Mouse (Mus musculus): Measurements from ENCODE around the gene Hspa1b. TPM values are rescaled to one million over a fixed set of nuclear protein-coding genes. Genes with fewer than 3 reads are reported as not detected.

Gene Hspa1b
- polyA plus RNA-seq, 1 experiment from 2014 or later: not detected

GRCm38 (mm10) chr17:34924258-34924657, 34.8 kb downstream of the Hspa1b start:
- 65% methylated on average over 5 of the region's 5 CpGs for WGBS
- no peak overlapping the region for H3K4me3 ChIP-seq (replicated peaks; ENCODE audit: low read length)
- no peaks in the 10 kb centered on the region for H3K4me1 ChIP-seq (replicated peaks; ENCODE audit: control insufficient read depth, insufficient read depth, low read length)
- no peaks in the 10 kb centered on the region for H3K9me3 ChIP-seq (ENCODE audit: control insufficient read depth, low read length)
- ATAC-seq: no peak
- no peaks in the 10 kb centered on the region for H3K36me3 ChIP-seq (ENCODE audit: control insufficient read depth, insufficient read depth)
- H3K4me2 ChIP-seq (ENCODE audit: low read length): no peak overlapping the region
- H3K9ac ChIP-seq (replicated peaks; ENCODE audit: low read depth, low read length): no peak overlapping the region
- H3K27ac ChIP-seq (ENCODE audit: low read length): no peak overlapping the region
- no peaks in the 10 kb centered on the region for H3K27me3 ChIP-seq (replicated peaks; ENCODE audit: control insufficient read depth, insufficient read depth, low read length)

GRCm38 (mm10) chr17:34922939-34923338, 36.1 kb downstream of the Hspa1b start:
- Histone ChIP-seq H3K27ac (ENCODE audit: low read length) (no peak overlapping the region), H3K4me2 (ENCODE audit: low read length) (no peak overlapping the region), H3K27me3 (replicated peaks; ENCODE audit: control insufficient read depth, insufficient read depth, low read length) (no peaks in the 10 kb centered on the region), H3K36me3 (ENCODE audit: control insufficient read depth, insufficient read depth) (no peaks in the 10 kb centered on the region), H3K9me3 (ENCODE audit: control insufficient read depth, low read length) (no peaks in the 10 kb centered on the region), H3K4me3 (replicated peaks; ENCODE audit: low read length) (no peak overlapping the region), H3K9ac (replicated peaks; ENCODE audit: low read depth, low read length) (no peak overlapping the region), H3K4me1 (replicated peaks; ENCODE audit: control insufficient read depth, insufficient read depth, low read length) (no peaks in the 10 kb centered on the region)
- WGBS: 52% methylated on average over 6 of the region's 6 CpGs
- no peak for ATAC-seq

- WGBS: 86% methylated on average over 9 of the region's 9 CpGs
- Histone ChIP-seq H3K36me3 (ENCODE audit: control insufficient read depth, insufficient read depth) (peaks cover 13% of the 10 kb centered on the region), H3K27me3 (replicated peaks; ENCODE audit: control insufficient read depth, insufficient read depth, low read length) (no peaks in the 10 kb centered on the region), H3K27ac (ENCODE audit: low read length) (no peak overlapping the region), H3K9ac (replicated peaks; ENCODE audit: low read depth, low read length) (no peak overlapping the region), H3K4me2 (ENCODE audit: low read length) (no peak overlapping the region), H3K9me3 (ENCODE audit: control insufficient read depth, low read length) (no peaks in the 10 kb centered on the region), H3K4me3 (replicated peaks; ENCODE audit: low read length) (no peak overlapping the region), H3K4me1 (replicated peaks; ENCODE audit: control insufficient read depth, insufficient read depth, low read length) (no peaks in the 10 kb centered on the region)
- ATAC-seq: no peak
Measured at GRCm38 (mm10) chr17:34917188-34917587, 41.9 kb downstream of the Hspa1b start.

GRCm38 (mm10) chr17:34916316-34916715, 42.7 kb downstream of the Hspa1b start:
- no peak overlapping the region for H3K4me3 ChIP-seq (replicated peaks; ENCODE audit: low read length)
- 83% methylated on average over 5 of the region's 5 CpGs for WGBS
- ATAC-seq: no peak
- H3K9ac ChIP-seq (replicated peaks; ENCODE audit: low read depth, low read length): no peak overlapping the region
- peaks cover 21% of the 10 kb centered on the region for H3K36me3 ChIP-seq (ENCODE audit: control insufficient read depth, insufficient read depth)
- H3K4me1 ChIP-seq (replicated peaks; ENCODE audit: control insufficient read depth, insufficient read depth, low read length): no peaks in the 10 kb centered on the region
- no peak overlapping the region for H3K4me2 ChIP-seq (ENCODE audit: low read length)
- H3K9me3 ChIP-seq (ENCODE audit: control insufficient read depth, low read length): no peaks in the 10 kb centered on the region
- no peaks in the 10 kb centered on the region for H3K27me3 ChIP-seq (replicated peaks; ENCODE audit: control insufficient read depth, insufficient read depth, low read length)
- H3K27ac ChIP-seq (ENCODE audit: low read length): no peak overlapping the region

- no peak overlapping the region for H3K4me3 ChIP-seq (replicated peaks; ENCODE audit: low read length)
- 29% methylated on average over 10 of the region's 11 CpGs for WGBS
- H3K27me3 ChIP-seq (replicated peaks; ENCODE audit: control insufficient read depth, insufficient read depth, low read length): no peaks in the 10 kb centered on the region
- H3K4me2 ChIP-seq (ENCODE audit: low read length): no peak overlapping the region
- ATAC-seq: no peak
- H3K4me1 ChIP-seq (replicated peaks; ENCODE audit: control insufficient read depth, insufficient read depth, low read length): no peaks in the 10 kb centered on the region
- no peaks in the 10 kb centered on the region for H3K9me3 ChIP-seq (ENCODE audit: control insufficient read depth, low read length)
- no peak overlapping the region for H3K27ac ChIP-seq (ENCODE audit: low read length)
- no peak overlapping the region for H3K9ac ChIP-seq (replicated peaks; ENCODE audit: low read depth, low read length)
- peaks cover 30% of the 10 kb centered on the region for H3K36me3 ChIP-seq (ENCODE audit: control insufficient read depth, insufficient read depth)
Measured at GRCm38 (mm10) chr17:34915410-34915831, 43.6 kb downstream of the Hspa1b start.

DNA sequence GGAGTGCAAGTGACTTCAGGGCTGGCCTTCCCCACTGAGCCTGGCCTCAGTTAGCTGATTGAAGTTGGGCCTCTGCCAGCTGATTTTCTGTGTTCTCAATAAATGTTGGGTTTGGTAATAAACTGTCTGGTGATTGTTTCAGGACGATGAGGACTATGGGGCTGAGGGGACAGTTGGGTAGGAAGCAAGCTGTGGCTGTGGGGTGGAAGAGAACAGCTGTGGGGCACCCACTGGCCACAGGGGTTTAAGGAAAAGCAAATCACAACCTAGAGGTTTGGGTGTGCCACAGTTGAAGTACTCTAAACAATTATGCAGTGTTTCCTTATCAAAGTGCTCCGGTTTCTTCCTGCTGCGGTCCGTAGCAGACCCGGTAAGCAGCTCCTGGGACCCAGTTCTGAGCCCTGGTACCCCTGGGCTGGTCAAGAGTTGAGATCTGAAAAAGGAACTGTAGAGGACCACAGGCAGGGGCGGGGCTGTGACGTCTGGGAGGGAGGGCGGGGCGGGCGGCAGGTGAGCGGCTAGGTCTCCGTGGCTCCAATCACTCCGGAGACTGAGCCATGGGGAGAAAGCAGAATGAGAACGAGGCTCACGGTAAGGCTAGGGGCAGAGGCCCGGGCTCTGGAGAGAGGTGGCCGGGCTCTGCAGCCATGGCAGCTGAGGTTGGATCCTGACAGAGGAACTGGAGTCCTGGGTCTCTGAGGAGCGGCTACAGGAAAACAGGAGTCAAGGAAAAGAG, 44.9 kb downstream of the Hspa1b start, which contains the start of gene Slc44a4:
Gene Slc44a4, plus strand, starts transcription at position 537 of the 736 bp plus-strand sequence.
- H3K9me3 ChIP-seq (ENCODE audit: control insufficient read depth, low read length): no peaks in the 10 kb centered on the region
- no peaks in the 10 kb centered on the region for H3K4me1 ChIP-seq (replicated peaks; ENCODE audit: control insufficient read depth, insufficient read depth, low read length)
- peaks cover 40% of the 10 kb centered on the region for H3K36me3 ChIP-seq (ENCODE audit: control insufficient read depth, insufficient read depth)
- H3K4me3 ChIP-seq (replicated peaks; ENCODE audit: low read length): no peak within 1 kb of the TSS
- no peak within 1 kb of the TSS for H3K27ac ChIP-seq (ENCODE audit: low read length)
- 34% methylated on average over 18 of the region's 18 CpGs for WGBS
- no peak within 1 kb of the TSS for H3K4me2 ChIP-seq (ENCODE audit: low read length)
- ATAC-seq: no peak
- no peak within 1 kb of the TSS for H3K9ac ChIP-seq (replicated peaks; ENCODE audit: low read depth, low read length)
- no peaks in the 10 kb centered on the region for H3K27me3 ChIP-seq (replicated peaks; ENCODE audit: control insufficient read depth, insufficient read depth, low read length)

DNA sequence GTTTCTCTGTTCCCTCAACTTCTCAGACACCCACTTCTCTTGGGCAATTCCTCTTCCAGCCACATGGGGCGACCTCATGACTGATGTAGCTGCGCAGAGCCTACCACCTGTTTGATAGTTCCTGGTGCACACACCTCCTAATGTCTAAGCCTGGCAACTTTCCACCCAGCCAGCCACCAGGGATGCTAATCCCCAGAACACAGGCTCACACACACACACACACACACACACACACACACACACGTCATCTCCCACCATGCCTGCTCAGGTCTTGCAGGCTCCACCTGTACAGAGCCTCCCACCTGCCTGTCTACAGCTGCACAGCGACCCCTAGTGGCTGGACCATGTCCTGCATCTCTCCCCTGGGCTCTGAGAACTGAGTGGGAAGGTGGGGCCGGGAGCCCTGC, 47.1 kb downstream of the Hspa1b start:
- Histone ChIP-seq H3K36me3 (ENCODE audit: control insufficient read depth, insufficient read depth) (peaks cover 61% of the 10 kb centered on the region), H3K4me1 (replicated peaks; ENCODE audit: control insufficient read depth, insufficient read depth, low read length) (no peaks in the 10 kb centered on the region), H3K9me3 (ENCODE audit: control insufficient read depth, low read length) (no peaks in the 10 kb centered on the region), H3K4me2 (ENCODE audit: low read length) (no peak overlapping the region), H3K27me3 (replicated peaks; ENCODE audit: control insufficient read depth, insufficient read depth, low read length) (no peaks in the 10 kb centered on the region), H3K9ac (replicated peaks; ENCODE audit: low read depth, low read length) (no peak overlapping the region), H3K27ac (ENCODE audit: low read length) (no peak overlapping the region), H3K4me3 (replicated peaks; ENCODE audit: low read length) (no peak overlapping the region)
- WGBS: 38% methylated on average over 5 of the region's 5 CpGs
- peak; percentile 47; the same call in 1 of the 2 replicates for ATAC-seq

- Histone ChIP-seq H3K9ac (replicated peaks; ENCODE audit: low read depth, low read length) (no peak overlapping the region), H3K27me3 (replicated peaks; ENCODE audit: control insufficient read depth, insufficient read depth, low read length) (no peaks in the 10 kb centered on the region)
- ATAC-seq: no peak
Measured at GRCm38 (mm10) chr17:34910982-34911381, 48.1 kb downstream of the Hspa1b start.

More at GRCm38 (mm10) chr17:34910982-34911381, 48.1 kb downstream of the Hspa1b start:
- H3K36me3 ChIP-seq (ENCODE audit: control insufficient read depth, insufficient read depth): peaks cover 70% of the 10 kb centered on the region
- 89% methylated on average over 10 of the region's 10 CpGs for WGBS
- no peaks in the 10 kb centered on the region for H3K9me3 ChIP-seq (ENCODE audit: control insufficient read depth, low read length)
- no peak overlapping the region for H3K4me2 ChIP-seq (ENCODE audit: low read length)
- H3K4me1 ChIP-seq (replicated peaks; ENCODE audit: control insufficient read depth, insufficient read depth, low read length): no peaks in the 10 kb centered on the region
- H3K27ac ChIP-seq (ENCODE audit: low read length): no peak overlapping the region
- H3K4me3 ChIP-seq (replicated peaks; ENCODE audit: low read length): no peak overlapping the region

Data from forebrain, embryonic 16.5 days (tissue).